Mouse (Mus musculus): ENCODE measurements at regions not wholly inside any gene's neighbourhood (a gene's known extent, or its start where the extent isn't known, plus 50 kb on each side); places are given as distances from the start of the nearest gene placed in this dataset.
"Not testable (repeated sequence)": the region's sequence is repeated elsewhere in the genome, so short reads cannot be mapped to it uniquely, and the experiment has no call there.

- DNase-seq (ENCODE audit: extremely low read depth, low read depth, low spot score): no peak
Measured at GRCm38 (mm10) chr9:120233011-120233410, 68.3 kb upstream of the Myrip start.

- DNase-seq (ENCODE audit: extremely low read depth, low read depth, low spot score): not testable (repeated sequence)
Measured at GRCm38 (mm10) chr9:120235054-120235453, 66.3 kb upstream of the Myrip start.

GRCm38 (mm10) chr9:120245444-120245843, 55.9 kb upstream of the Myrip start:
- no peak for DNase-seq (ENCODE audit: extremely low read depth, low read depth, low spot score)

GRCm38 (mm10) chr9:120248728-120249127, 52.6 kb upstream of the Myrip start:
- DNase-seq (ENCODE audit: extremely low read depth, low read depth, low spot score): peak; percentile 80

Measured in fat pad, adult 2 months (tissue).